Mouse (Mus musculus) megakaryocyte, embryonic 14.5 days (primary cell): ENCODE measurements around the gene Il3ra.

Experiments used
- FLI1 ChIP-seq: IDR thresholded peaks from 2 replicates; pipeline ENCODE4 v1.6.1; 2012; ENCODE audit warnings: low read length, inconsistent platforms, mixed read lengths
- GATA1 ChIP-seq: IDR thresholded peaks from 3 replicates; pipeline ENCODE4 v1.6.1; 2012; ENCODE audit warnings: mixed read lengths, low read length, inconsistent platforms, borderline replicate concordance

DNA sequence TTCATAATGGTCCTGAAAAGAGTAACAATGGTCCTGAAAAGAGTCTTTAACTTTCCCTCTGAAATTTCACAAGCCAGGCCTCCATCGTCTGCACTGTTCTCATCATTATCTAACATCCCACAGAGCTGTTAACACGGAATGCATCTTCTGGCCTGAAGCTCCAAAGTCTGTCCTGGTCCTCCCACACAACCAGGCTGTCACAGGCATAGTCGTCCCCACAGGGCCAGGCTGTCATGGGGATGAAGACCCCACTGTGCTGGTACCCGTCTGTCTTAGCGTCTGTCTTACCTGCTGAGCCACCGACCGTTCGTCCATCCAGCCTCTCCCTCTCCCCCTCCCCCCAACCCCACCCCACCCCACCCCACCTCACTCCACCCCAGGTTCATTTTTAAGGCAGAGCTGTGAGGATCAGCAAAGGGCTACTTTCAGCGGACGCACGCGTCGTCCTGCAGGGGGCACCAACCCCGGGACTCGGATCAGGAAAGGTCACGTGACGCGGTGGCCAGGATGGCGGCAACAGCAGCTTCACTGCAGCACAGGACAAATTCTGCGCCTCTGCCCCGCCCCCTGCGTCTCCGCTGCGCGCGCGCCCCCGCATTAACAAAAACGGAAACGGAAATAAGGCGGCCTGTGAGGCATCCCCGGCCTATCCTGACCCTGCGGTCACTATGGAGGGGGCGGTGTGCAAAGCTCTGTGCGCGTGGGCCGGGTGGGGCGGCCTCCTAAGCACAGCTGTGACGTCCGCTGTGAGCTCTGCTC lies 783 bp upstream of the Il3ra start:
- TF ChIP-seq GATA1 (no peak), FLI1 (no peak)
